8 mouse cellular contexts compared by ENCODE assay signal in genomic region chr12:108121288-108121687, GRCm38 (mm10). TPM values are rescaled to one million over a fixed set of nuclear protein-coding genes. Genes with fewer than 3 reads are reported as not detected.
DNase-seq lines count a peak whose midpoint lies in the region; TF ChIP-seq lines count a peak whose summit lies in the region.
"Had no signal": no experiment of that assay in that cellular context is flagged by ENCODE, and none has a peak within 500 bp of the region (broad histone marks: within the 10 kb centered on the region; RNA-seq: fewer than 3 reads in every experiment).

No protein-coding gene starts in this region.

- TF ChIP-seq POLR2A in CH12.LX (IDR thresholded peaks at IDR 0.05; ENCODE audit: low read depth, low read length): no peak

- no peak for TF ChIP-seq EP300 in CH12.LX (IDR thresholded peaks at IDR 0.05; ENCODE audit: low read length)

- peaks cover 9 to 55% of the 10 kb centered on the region in 2 experiments for H3K36me3 ChIP-seq in CH12.LX (replicated peaks in 1 of 2; ENCODE audit: control insufficient read depth in 1 of 2, insufficient read depth in 1 of 2, low read length in 1 of 2)

- peak; percentile 81 for TF ChIP-seq RAD21 in CH12.LX (IDR thresholded peaks at IDR 0.05; ENCODE audit: low read depth, low read length)

- H3K79me2 ChIP-seq in CH12.LX (replicated peaks; ENCODE audit: control insufficient read depth, extremely low read depth, insufficient read depth, poor library complexity, severe bottlenecking): no peaks in the 10 kb centered on the region

- DNase-seq in CH12.LX (ENCODE audit: extremely low read depth): peak; percentile 64
- peak; percentile 68 for DNase-seq in T-cell, adult 2 months (ENCODE audit: low spot score)
- peak; percentile 81 to 87 for DNase-seq in cerebellum, postnatal 25 days
- peak; percentile 76 for DNase-seq in gastrocnemius, adult 2 months
- DNase-seq in kidney, postnatal 25 days: peak; percentile 55 to 67
- peak; percentile 40 to 56 for DNase-seq in lung, adult 18-20 months
- DNase-seq in retina, adult 2 months (ENCODE audit: low read depth, low spot score): peak; percentile 26

- H3K27ac ChIP-seq in CH12.LX (ENCODE audit: insufficient read depth, low read depth): no peak overlapping the region
- no peak overlapping the region for H3K27ac ChIP-seq in gastrocnemius, adult 2 months
- H3K27ac ChIP-seq: macrophage had no signal

- no peaks in the 10 kb centered on the region for H3K4me1 ChIP-seq in CH12.LX (ENCODE audit: control insufficient read depth in 1 of 2, insufficient read depth in 2 of 2)

- peak; percentile 50 to 75; a peak in 3 of 4 replicates for TF ChIP-seq CTCF in CH12.LX (conservative IDR thresholded peaks at IDR 0.05 in 1 of 2, IDR thresholded peaks at IDR 0.05 in 1 of 2; ENCODE audit: low read depth in 2 of 2, low read length in 2 of 2)
- peak; percentile 98 for TF ChIP-seq CTCF in gastrocnemius, adult 2 months (IDR thresholded peaks at IDR 0.05)

- dilution Hi-C loops in CH12.LX (cut with MboI; ENCODE audit: extremely low pct_ligation_motif_present, extremely low pct_unique_long_range_greater_than_20kb, low sequenced_read_pairs): no loop called here

- intact Hi-C loops in gastrocnemius, adult 2 months (cut with DNase I): loop anchor here (2.0 kb wide), 1 partner anchor 80 kb away; no protein-coding TSS in a partner anchor

- no peak overlapping the region for H3K9ac ChIP-seq in CH12.LX (ENCODE audit: insufficient read depth, low read depth)

- no peak overlapping the region for H3K4me2 ChIP-seq in CH12.LX (ENCODE audit: insufficient read depth, low read depth, poor library complexity, severe bottlenecking)

- H3K4me3 ChIP-seq in CH12.LX (replicated peaks in 1 of 3; ENCODE audit: low read depth in 2 of 3, low read length in 2 of 3, poor library complexity in 1 of 3): no peak overlapping the region
- no peak overlapping the region for H3K4me3 ChIP-seq in gastrocnemius, adult 2 months

- no peaks in the 10 kb centered on the region for H3K27me3 ChIP-seq in CH12.LX (replicated peaks)

- H3K9me3 ChIP-seq in CH12.LX (replicated peaks; ENCODE audit: low read length): no peaks in the 10 kb centered on the region

- in situ Hi-C loops in CH12.LX (cut with MboI; ENCODE audit: low pct_ligation_motif_present, low pct_unique_long_range_greater_than_20kb, low sequenced_read_pairs): no loop called here

TF ChIP-seq in CH12.LX, 34 proteins besides CTCF, POLR2A, EP300 and RAD21:
- peak; percentile 44 for TF ChIP-seq SMC3 (IDR thresholded peaks at IDR 0.05; ENCODE audit: low read depth, low read length)
- TF ChIP-seq GABPA (IDR thresholded peaks at IDR 0.05; ENCODE audit: insufficient replicate concordance, low read depth, low read length): no peak
- no peak for TF ChIP-seq ZC3H11A (IDR thresholded peaks at IDR 0.05; ENCODE audit: low read depth, low read length)
- no peak for TF ChIP-seq MXI1 (IDR thresholded peaks at IDR 0.05; ENCODE audit: low read depth, low read length)

RNA-seq across cellular contexts. Expression of gene Setd3, which starts 57.8 kb away (rescaled TPM):
- total RNA-seq in CH12.LX (2012; rRNA removed) (44.2 and 44.3 TPM in 2 replicates), CH12.LX (2014; rRNA removed) (65.9 and 76.2 TPM in 2 replicates)
- polyA plus RNA-seq in CH12.LX (2012; ENCODE audit: insufficient read length, low read depth): 55.8 and 60.2 TPM in 2 replicates
- total RNA-seq in gastrocnemius, adult 2 months (2021): 100 to 1,000 TPM; 100 to 106 TPM

RNA-seq across cellular contexts. Expression of gene Ccnk, which starts 58.1 kb away (rescaled TPM):
- 8.3 and 10.1 TPM in 2 replicates for total RNA-seq in CH12.LX (2012; rRNA removed)
- total RNA-seq in CH12.LX (2014; rRNA removed): 5.2 and 9.2 TPM in 2 replicates
- polyA plus RNA-seq in CH12.LX (2012; ENCODE audit: insufficient read length, low read depth): 51.1 and 66.8 TPM in 2 replicates
- total RNA-seq in gastrocnemius, adult 2 months (2021): 100 to 1,000 TPM in 1 of 2 experiments, 10 to 100 TPM in 1; 92.4 to 148 TPM

Comparison
In these comparisons a context has a peak if more than half of its experiments do, and no peak if none do; other contexts are left out.
1. DNase-seq: peak in every context shown above with its lines; median percentile 84 in cerebellum, postnatal 25 days; 76 in gastrocnemius, adult 2 months; 68 in T-cell, adult 2 months; 64 in CH12.LX; 61 in kidney, postnatal 25 days; 48 in lung, adult 18-20 months; 26 in retina, adult 2 months.
2. RNA of gene Ccnk, which starts 58.1 kb away (total RNA-seq): 92.4 to 148 TPM in gastrocnemius, adult 2 months; 5.2 to 10.1 TPM in CH12.LX; every median in the first group is over 4 times any median in the second.